Mouse (Mus musculus): ENCODE measurements around the gene Usp12. TPM values are rescaled to one million over a fixed set of nuclear protein-coding genes. Genes with fewer than 3 reads are reported as not detected.

Gene Usp12
- polyA plus RNA-seq, 1 experiment: 16.7 TPM

DNA sequence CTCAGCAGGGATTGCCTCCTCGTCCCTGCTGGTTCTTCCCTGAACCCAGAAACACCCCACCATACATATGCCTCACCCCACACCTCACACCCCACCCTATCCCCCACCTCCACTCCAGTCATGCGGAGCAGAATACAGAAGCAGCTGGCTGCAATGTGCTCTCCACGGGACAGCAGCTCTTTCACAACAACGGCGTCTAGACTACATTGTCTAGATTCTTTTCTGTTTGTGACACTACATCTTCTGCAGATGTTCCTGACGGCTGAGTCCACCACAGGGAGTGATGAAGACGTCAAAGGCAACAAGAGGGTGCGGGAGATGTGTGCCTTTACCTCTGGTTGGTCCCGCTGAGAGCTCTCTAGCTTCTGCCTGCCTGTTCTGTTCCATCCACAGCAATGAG lies 3.2 kb upstream of the Usp12 start:
- 78% methylated on average over 9 of the region's 9 CpGs for WGBS
- H3K36me3 ChIP-seq (ENCODE audit: control insufficient read depth, insufficient read depth, low read length): no peaks in the 10 kb centered on the region
- no peak for TF ChIP-seq POLR2A (IDR thresholded peaks at IDR 0.05; ENCODE audit: low read depth, low read length)
- TF ChIP-seq CTCF (IDR thresholded peaks at IDR 0.05; ENCODE audit: extremely low read depth, insufficient read length, insufficient replicate concordance, low read depth, low read length): no peak

DNA sequence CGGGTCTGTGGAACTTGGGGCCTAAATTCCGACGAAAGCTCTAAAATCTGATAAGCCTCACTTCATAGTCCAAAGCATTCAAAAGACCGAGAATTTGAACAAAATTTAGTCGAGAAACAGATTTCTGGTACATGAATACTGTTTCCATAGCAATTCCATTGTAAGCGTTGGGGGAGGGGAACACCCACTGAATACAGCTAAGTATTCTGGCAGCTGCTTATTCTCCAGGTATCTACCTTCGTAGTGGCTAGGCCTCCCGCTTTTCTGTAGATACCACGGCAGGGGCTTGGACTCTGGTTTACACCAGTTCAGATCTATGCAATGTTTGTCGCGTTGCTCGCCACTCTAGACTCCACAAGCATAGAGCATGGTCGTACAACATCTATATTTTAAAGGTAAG lies 922 bp upstream of the Usp12 start:
- Histone ChIP-seq H3K4me1 (ENCODE audit: control insufficient read depth, insufficient read depth, insufficient read length, low read length) (peaks cover 27% of the 10 kb centered on the region), H3K27me3 (ENCODE audit: control insufficient read depth, insufficient read depth, low read length) (no peaks in the 10 kb centered on the region), H3K27ac (ENCODE audit: insufficient read depth, low read depth, low read length) (no peak overlapping the region), H3K4me3 (ENCODE audit: low read depth, low read length) (no peak overlapping the region), H3K36me3 (ENCODE audit: control insufficient read depth, insufficient read depth, low read length) (no peaks in the 10 kb centered on the region)
- TF ChIP-seq POLR2A (IDR thresholded peaks at IDR 0.05; ENCODE audit: low read depth, low read length) (no peak), CTCF (IDR thresholded peaks at IDR 0.05; ENCODE audit: extremely low read depth, insufficient read length, insufficient replicate concordance, low read depth, low read length) (no peak)
- WGBS: 88% methylated on average over 13 of the region's 13 CpGs

More for the DNA sequence above, 3.2 kb upstream of the Usp12 start:
- peaks cover 19% of the 10 kb centered on the region for H3K4me1 ChIP-seq (ENCODE audit: control insufficient read depth, insufficient read depth, insufficient read length, low read length)
- no peak overlapping the region for H3K4me3 ChIP-seq (ENCODE audit: low read depth, low read length)
- H3K27me3 ChIP-seq (ENCODE audit: control insufficient read depth, insufficient read depth, low read length): no peaks in the 10 kb centered on the region
- no peak overlapping the region for H3K27ac ChIP-seq (ENCODE audit: insufficient read depth, low read depth, low read length)

DNA sequence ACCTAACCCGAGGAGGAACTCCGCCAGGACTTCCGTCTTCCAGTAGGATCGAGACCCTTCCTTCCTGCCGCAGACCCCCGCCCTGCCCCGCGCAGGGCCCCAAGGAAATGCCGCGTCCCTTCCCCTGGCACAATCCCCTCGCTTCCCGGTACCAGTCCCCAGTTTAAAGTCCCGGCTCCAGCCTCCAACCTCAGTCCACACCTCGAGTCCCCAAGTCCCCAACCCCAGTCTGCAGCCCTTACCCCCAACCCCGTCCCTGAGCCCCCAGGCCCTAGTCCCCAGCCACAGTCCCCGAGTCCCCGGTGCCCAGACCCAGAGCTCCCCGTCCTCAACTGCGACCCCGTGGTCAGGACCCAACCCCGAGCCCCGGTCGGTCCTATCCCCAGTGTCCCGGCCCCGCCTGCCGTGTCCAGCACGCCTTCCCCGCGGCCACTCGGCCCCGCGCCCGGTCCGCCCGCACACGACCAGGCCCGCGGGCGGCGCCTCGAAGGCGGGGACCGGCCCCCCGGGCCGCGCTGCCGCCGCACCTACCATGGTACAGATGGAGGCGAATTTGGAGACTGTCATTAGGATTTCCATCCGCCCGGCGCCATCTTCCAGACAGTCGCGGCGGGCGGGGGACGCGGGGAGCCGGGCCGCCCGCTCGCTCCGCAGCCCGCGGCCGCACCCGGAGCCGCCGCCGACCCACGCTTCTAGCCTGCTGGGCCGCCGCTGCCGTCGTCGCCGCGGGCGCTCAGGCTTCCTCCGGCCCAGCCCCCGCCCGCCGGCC lies 538 bp downstream of the Usp12 start:
- Histone ChIP-seq H3K27me3 (ENCODE audit: control insufficient read depth, insufficient read depth, low read length) (no peaks in the 10 kb centered on the region), H3K27ac (ENCODE audit: insufficient read depth, low read depth, low read length) (peak overlapping the region; percentile 80), H3K4me3 (ENCODE audit: low read depth, low read length) (peak overlapping the region; percentile 99), H3K4me1 (ENCODE audit: control insufficient read depth, insufficient read depth, insufficient read length, low read length) (peaks cover 27% of the 10 kb centered on the region), H3K36me3 (ENCODE audit: control insufficient read depth, insufficient read depth, low read length) (no peaks in the 10 kb centered on the region)
- WGBS: 2% methylated on average over 74 of the region's 83 CpGs
- peak; percentile 56; the same call in 1 of the 2 replicates for TF ChIP-seq POLR2A (IDR thresholded peaks at IDR 0.05; ENCODE audit: low read depth, low read length)
- TF ChIP-seq CTCF (IDR thresholded peaks at IDR 0.05; ENCODE audit: extremely low read depth, insufficient read length, insufficient replicate concordance, low read depth, low read length): 0 out of 2 replicates have a peak, but pooled peaks have one; percentile 8

DNA sequence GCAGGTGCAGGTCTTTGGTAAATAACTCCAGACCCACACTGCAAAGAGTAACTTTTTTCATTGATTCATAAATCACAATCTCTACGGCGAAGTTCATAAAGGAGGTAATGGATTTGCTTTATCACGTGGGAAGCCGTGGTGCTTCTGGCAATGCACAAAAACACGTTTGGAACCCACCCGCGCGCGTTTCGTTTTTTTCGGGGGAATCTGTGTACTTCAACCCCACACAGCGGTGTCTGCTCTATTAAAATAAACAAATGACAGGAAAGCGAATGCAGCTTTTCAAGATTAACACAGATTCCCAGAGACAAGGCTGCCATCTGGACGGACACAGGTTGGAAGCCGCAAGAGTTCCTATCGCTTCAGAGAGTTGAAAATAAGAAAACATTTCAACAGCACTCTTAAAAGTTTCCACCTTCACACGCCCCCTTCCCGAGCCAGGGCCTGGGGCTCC lies 1.1 kb downstream of the Usp12 start:
- peaks cover 21% of the 10 kb centered on the region; the same call in 1 of the 2 replicates for H3K4me1 ChIP-seq (ENCODE audit: control insufficient read depth, insufficient read depth, insufficient read length, low read length)
- peak overlapping the region; percentile 99 for H3K4me3 ChIP-seq (ENCODE audit: low read depth, low read length)
- H3K27me3 ChIP-seq (ENCODE audit: control insufficient read depth, insufficient read depth, low read length): no peaks in the 10 kb centered on the region
- TF ChIP-seq CTCF (IDR thresholded peaks at IDR 0.05; ENCODE audit: extremely low read depth, insufficient read length, insufficient replicate concordance, low read depth, low read length) (no peak), POLR2A (IDR thresholded peaks at IDR 0.05; ENCODE audit: low read depth, low read length) (no peak)
- under 1% methylated on average over 18 of the region's 18 CpGs for WGBS
- H3K27ac ChIP-seq (ENCODE audit: insufficient read depth, low read depth, low read length): peak overlapping the region; percentile 80
- H3K36me3 ChIP-seq (ENCODE audit: control insufficient read depth, insufficient read depth, low read length): no peaks in the 10 kb centered on the region

DNA sequence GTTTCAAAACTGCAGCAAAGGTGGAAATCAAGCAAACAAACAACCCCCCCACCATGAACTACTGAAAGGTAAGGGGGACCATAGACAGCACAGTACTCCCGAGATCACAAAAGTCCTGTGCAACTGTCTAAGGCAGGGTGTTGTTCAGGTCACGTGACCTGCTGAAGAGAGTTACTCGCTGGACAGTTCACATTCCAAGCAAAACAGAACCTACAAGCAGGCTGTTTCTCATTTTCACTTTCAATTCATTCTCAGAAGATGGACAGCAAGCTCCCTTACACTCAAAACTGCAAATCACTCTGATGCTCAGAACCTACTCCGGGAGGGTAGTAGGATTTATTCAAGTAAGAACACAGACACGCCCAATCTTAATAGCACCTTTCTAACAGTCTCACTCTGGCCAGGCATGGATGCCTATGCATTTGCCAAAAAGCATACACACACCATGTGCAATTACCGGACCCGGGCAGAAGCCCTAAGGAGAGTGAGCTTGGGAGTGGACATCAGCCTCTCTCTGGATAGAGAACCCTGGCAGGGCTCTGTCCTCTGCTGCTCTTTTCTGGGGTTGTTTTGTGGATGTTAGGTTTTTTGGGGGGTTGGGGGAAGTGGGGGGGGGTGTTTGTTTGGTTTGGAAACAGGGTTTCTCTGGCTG lies 2.5 kb downstream of the Usp12 start:
- H3K4me1 ChIP-seq (ENCODE audit: control insufficient read depth, insufficient read depth, insufficient read length, low read length): peaks cover 25% of the 10 kb centered on the region
- H3K36me3 ChIP-seq (ENCODE audit: control insufficient read depth, insufficient read depth, low read length): no peaks in the 10 kb centered on the region
- H3K27me3 ChIP-seq (ENCODE audit: control insufficient read depth, insufficient read depth, low read length): no peaks in the 10 kb centered on the region
- no peak for TF ChIP-seq POLR2A (IDR thresholded peaks at IDR 0.05; ENCODE audit: low read depth, low read length)
- no peak for TF ChIP-seq CTCF (IDR thresholded peaks at IDR 0.05; ENCODE audit: extremely low read depth, insufficient read length, insufficient replicate concordance, low read depth, low read length)
- 11% methylated on average over 7 of the region's 7 CpGs for WGBS
- H3K27ac ChIP-seq (ENCODE audit: insufficient read depth, low read depth, low read length): peak overlapping the region; percentile 80
- H3K4me3 ChIP-seq (ENCODE audit: low read depth, low read length): peak overlapping the region; percentile 44

DNA sequence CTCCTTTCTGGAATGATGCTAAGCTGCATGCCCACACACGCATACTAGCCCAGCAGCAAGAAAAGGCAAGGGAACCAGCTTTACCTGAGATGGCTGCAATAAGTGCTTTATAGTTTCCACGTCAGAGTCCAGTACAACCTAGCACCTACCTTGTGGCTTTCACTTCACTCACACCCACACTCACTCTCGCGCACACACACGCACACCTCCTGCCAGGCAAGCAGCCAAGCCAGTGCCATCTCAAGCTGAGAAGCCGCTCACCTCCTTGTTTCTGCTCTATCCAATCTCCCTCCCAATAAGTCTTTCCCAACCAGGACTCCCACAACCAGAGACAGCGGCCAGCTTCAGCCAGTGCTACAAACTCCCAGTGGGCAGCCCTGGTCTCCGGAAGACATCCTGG lies 3.9 kb downstream of the Usp12 start:
- Histone ChIP-seq H3K27me3 (ENCODE audit: control insufficient read depth, insufficient read depth, low read length) (no peaks in the 10 kb centered on the region), H3K36me3 (ENCODE audit: control insufficient read depth, insufficient read depth, low read length) (no peaks in the 10 kb centered on the region), H3K4me1 (ENCODE audit: control insufficient read depth, insufficient read depth, insufficient read length, low read length) (peaks cover 25% of the 10 kb centered on the region), H3K27ac (ENCODE audit: insufficient read depth, low read depth, low read length) (peak overlapping the region; percentile 20; the same call in 1 of the 2 replicates), H3K4me3 (ENCODE audit: low read depth, low read length) (peak overlapping the region; percentile 31)
- WGBS: 45% methylated on average over 8 of the region's 8 CpGs
- TF ChIP-seq CTCF (IDR thresholded peaks at IDR 0.05; ENCODE audit: extremely low read depth, insufficient read length, insufficient replicate concordance, low read depth, low read length) (no peak), POLR2A (IDR thresholded peaks at IDR 0.05; ENCODE audit: low read depth, low read length) (no peak)

DNA sequence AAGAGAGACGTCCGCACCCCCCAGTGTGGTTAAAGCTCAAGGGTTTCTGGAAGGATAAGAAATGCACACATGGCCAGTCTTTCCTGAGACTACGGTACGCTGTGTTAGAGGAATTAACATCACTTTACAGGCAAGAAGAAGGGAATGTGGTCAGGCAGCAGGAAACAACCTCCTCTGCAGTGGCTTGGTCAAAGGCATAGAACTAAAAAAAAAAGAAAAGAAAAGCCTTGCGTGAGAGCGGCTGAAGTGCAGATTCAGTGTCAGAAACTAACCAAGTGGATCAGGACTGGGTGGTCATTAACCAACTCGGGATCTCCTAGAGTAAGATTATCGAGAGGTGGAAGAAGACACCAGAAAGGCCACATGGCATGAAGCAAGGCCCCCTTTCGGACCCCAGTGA lies 5.4 kb downstream of the Usp12 start:
- Histone ChIP-seq H3K4me1 (ENCODE audit: control insufficient read depth, insufficient read depth, insufficient read length, low read length) (peaks cover 24% of the 10 kb centered on the region), H3K4me3 (ENCODE audit: low read depth, low read length) (no peak overlapping the region), H3K27ac (ENCODE audit: insufficient read depth, low read depth, low read length) (no peak overlapping the region), H3K27me3 (ENCODE audit: control insufficient read depth, insufficient read depth, low read length) (no peaks in the 10 kb centered on the region), H3K36me3 (ENCODE audit: control insufficient read depth, insufficient read depth, low read length) (no peaks in the 10 kb centered on the region)
- TF ChIP-seq CTCF (IDR thresholded peaks at IDR 0.05; ENCODE audit: extremely low read depth, insufficient read length, insufficient replicate concordance, low read depth, low read length) (no peak), POLR2A (IDR thresholded peaks at IDR 0.05; ENCODE audit: low read depth, low read length) (no peak)
- 67% methylated on average over 9 of the region's 9 CpGs for WGBS
